Mouse (Mus musculus): ENCODE measurements at regions not wholly inside any gene's neighbourhood (a gene's known extent, or its start where the extent isn't known, plus 50 kb on each side); places are given as distances from the start of the nearest gene placed in this dataset.
A peak's percentile ranks its signal among the peaks of the same experiment; 100 is the strongest.
"Not testable (repeated sequence)": the region's sequence is repeated elsewhere in the genome, so short reads cannot be mapped to it uniquely, and the experiment has no call there.

DNA sequence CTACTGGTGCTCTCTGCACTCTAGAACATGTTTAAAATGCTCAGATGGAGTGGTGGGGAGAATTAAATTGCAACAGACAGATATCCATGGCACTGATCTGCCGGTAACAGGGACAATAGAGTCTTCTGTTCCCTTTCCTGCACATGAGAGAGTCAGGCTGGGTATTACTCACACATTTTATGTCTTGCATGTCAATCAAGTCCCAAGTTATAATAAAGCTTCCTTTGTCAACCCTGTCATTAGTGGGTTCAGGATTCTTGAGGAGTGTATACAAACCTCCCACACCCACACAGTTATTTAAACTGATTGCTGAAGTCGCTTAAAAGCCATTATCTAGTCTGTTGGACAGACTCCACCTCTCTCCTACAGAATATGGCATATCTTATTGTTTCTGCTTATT, 220.7 kb upstream of the Zfp703 start:
- DNase-seq, result no peak

DNA sequence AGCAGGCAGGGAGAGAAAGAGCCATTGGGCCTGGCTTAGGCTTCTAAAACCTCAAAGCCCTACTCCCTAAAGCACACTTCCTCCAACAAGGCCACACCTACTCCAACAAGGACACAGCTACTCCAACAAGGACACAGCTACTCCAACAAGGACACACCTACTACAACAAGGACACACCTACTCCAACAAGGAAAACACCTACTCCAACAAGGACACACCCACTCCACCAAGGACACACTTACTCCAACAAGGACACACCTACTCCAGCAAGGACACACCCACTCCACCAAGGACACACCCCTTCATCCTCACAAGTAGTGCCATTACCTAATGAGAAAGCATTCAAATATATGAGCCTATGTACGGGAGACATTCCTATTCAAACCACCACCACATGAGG, 216.4 kb upstream of the Zfp703 start:
- no peak for DNase-seq

DNA sequence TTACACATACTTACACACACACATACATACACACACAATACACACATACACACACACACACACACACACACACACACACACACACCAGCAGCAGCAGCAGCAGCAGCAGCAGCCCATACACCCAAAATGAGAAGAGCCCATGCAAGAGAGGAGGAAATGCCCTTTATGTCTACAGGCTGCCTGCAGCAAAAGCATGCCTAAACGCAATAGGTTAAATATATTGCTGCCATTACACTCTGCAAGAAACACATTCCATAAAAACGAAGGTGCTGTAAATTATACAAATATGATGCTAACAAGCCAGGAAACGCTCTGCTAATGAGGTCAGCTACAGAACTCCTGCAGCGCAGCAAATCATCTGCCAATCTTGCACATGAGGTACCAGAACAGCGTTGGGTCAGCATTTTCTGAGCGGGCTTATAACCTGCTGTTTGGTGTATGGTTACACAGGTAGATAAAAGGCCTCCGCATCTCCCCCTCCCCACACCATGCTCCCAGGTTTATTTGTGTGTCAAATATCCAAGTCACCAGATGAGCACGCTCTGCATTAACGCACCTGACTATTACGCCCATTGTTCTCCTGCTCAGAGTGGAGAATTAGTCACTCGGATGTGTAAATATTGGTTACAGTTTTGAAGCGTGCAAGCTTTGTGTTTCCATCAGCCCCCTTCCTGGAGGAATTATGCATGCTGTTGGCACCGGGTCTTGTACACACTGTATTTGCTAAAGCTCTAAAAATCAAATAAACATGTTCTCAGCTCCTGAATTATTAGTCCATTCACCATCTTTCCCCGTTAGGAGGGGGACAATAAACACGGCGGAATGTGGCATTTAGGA, 214.0 kb upstream of the Zfp703 start:
- no peak for DNase-seq

DNA sequence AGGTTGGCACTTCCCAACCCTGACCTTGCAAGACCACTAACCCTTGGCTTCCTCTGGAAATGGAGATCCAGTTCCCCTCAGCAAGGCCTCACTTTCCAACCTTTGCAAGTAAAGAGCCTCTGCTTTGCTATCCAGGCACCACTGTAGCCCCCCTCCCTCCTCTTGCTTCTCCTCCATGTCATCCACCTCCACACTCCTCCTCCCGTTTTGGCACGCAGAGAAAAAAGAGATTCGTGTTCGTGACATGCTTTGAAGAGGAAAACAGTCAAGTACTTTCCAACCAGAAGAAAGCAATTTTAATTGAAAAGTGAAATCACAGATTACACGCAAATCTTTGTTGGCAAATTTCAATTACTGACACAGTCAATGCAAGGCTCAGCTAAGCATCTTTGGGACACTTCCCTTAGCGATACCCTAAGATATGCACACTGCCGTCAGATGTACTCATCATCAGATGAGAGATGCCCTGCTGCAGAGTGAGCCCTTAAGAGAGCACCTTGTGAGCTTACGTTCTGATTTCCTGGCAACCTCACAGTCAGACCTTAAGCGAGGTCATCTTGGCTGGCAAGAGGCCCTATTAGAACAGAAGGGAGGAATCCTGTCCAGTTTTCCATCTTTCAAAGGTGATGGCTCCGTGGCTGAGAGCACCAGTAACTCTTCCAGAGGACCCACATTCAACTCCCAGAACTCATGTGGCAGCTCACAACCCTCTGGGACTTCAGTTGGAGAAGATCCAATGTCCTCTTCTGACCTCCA, 208.5 kb upstream of the Zfp703 start:
- peak; percentile 15 for DNase-seq

DNA sequence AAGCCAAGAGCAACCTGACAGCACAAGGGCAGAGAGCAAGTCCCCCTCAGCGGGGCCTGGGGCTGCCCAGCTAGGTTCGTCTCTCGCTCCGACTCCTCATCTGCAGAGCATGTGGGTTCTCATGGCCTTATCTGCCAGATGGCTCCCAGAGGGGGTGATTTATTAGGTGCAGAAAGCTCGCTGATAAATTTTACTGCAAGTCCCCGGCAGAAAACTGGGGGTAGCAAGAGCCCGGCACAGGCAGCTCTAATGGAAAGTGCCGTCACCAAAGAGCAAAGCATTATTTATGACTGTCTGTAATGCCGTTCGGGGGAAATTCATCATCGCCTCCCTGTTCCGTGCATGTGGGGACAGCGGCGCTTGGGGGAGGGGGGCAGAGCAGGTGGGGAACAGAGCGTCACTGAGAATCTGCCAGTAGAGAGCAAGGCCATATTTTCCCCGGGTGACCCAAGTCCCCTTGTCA, 206.7 kb upstream of the Zfp703 start:
- peak; percentile 47 for DNase-seq

DNA sequence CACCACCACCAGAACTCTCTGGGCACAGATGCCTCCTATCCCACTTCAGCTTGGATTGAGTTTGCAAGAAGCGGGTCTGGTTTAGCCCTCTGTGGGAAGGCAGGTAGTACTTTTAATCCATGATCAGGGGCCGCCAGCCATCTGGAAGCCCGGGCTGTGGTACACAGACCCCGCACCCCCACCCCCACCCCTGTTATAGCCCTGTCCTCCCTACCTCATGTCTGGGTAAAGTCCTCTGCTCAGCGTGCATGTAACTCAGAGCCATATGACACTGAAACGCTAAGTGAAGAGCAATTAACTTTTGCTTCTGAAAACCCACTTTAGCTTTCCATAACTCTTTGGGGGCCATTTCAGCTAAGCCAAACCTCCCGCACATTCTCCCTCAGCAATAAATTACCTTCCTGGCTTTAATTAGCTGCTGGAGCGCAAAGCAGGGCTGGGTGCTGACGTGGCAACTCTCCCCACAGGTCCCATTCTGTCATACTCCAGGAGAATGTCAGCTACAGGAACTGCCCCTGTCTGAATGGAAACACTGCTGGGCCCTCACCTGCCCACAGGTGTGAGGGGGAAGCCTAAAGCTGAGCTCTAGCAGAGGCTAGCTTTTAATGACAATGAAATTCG, 198.1 kb upstream of the Zfp703 start:
- DNase-seq, result no peak

DNA sequence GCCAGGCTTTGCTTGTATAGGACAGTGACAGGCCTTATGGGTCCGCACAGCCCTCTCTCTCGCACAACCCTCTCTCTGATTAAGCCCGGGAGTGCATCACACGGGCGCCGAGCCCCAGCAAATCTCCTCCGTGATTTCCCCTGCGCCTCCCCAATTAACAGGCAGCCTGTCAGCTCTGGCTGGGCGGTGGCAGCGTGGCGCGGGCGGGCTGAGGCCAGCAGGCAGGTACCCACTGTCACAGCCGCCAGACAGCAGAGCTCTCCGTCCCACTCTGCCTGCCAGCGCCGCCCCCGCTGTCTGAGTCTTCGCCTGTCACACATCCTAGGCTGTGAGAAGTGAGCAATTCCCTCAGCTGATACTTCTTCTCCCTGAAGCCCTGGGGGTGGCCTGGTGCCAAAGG, 196.6 kb upstream of the Zfp703 start:
- DNase-seq, result no peak

DNA sequence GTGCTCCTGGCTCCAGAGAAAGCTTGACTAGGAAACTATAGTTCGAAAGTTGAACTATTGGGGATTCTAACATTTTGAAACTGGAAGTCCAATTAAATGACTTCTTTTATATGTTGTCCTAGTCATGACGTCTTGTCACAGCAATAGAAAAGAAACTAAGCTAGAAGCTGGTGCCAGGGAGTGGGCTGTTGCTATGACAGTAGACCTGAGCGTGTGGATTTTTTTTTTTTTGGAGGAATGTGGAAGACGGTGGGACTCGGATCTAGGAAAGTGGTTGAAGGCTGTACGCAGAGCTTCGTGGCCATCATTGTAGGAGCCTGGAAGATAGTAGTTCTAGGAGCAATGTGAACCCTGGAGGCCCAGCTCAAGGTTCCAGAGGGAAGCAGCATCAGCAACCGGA, 194.2 kb upstream of the Zfp703 start:
- not testable (repeated sequence) for DNase-seq

DNA sequence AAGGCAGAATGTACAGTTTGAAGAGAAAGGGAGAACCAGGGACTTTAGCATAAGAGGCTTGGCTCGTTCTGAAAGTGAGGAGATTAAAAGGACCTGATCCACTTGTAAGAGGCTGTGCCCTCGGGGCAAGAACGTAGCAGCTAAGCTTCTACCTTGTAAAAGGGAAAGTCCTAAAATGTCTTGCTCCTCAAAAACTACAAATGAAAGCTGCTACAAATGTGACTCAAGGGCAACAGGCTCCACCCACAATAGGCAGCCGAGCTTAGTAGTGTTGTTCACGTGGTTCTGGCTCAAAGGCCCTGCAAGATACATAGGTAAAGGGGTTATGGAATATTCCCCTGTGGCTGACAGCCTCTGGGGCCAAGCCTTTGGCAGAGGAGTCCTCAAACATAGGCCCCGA, 192.7 kb upstream of the Zfp703 start:
- peak; percentile 30 for DNase-seq

DNA sequence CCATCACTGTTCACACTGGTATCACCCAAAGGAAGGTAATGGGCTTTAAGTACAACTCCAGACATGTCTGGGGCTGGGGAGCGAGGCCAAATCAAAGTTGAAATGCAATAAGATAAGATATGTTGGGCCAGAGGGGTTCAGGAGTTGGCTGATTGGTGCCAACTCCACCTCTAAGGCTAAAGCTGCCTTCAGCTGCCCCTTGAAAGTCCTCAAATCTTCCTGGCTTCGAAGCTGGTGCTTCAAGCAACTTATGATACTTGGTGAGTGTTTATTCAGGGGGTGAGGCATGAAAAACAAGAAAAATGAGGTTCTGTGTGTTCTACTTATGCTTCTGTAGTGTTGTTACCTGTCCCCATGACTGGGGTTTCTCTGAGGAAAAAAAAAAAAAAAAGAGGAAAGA, 185.3 kb upstream of the Zfp703 start:
- DNase-seq, result no peak

DNA sequence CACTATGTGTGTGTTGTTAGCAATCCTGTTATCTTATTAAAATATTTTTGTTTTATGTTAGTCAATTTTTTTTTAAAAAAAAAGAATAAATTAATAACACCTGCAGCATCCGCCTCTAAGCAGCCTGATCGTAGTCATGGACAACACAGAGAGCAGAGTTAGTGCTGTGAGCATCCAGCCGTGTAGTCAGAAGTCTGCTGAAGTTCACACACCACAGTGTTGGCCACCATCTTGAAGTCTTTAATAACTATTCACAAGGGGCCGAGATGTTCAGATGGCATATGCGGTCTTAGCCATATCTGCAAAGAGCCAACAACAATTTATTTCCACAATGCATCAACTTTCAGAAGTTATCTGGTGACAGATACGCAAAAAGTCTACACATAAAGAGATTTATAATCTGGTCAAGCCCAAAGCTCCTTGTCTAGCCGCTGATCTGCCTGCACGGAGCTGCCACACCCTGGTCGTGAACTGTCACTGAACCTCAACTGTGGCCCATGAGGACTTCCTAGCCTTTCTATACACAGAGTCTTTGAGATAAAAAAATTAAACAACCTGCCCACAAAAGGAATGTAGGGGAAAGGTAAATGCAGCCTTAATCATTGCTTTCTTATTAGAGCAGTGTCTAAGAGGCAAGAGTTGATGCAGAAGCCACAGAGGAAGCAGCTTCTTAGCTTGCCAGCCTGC, 183.4 kb upstream of the Zfp703 start:
- no peak for DNase-seq

DNA sequence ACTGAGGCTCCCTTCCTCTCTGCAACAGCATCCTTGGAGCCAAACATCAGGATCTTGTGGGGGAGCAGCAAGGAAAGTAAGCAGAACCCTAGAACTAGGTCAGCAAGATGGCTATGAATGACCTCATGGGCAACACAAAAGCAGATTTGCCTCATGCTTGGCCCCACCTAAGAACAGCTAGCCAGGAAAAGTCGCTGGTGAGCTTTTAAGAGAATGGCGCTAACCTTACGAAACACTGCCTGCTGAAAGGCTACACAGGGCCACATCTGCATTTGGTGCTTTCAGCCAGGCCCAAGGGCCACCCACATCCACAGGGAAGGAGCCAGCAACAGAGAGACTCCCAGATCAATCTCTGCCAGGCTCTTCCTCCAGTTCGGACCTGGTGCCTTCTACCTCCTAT, 182.7 kb upstream of the Zfp703 start:
- no peak for DNase-seq

DNA sequence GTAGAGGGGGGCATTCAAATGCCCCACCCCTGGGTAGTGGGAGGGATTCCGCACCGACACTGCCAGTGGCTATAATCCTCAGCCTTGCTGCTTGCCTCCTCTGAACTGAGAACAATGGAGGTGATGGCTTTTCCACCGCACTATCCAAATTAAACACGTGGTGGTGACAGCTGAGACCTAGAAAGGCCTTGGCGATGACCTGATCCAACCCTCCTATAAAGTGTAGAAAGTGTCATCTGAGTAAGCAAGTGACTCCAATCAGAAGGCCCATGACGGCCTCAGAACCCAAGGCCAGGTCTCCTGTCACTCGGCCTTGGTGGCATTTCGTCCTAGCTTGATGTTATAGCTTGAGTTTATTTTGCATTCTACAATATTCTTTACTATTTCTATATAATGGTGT, 181.5 kb upstream of the Zfp703 start:
- DNase-seq, result no peak

DNA sequence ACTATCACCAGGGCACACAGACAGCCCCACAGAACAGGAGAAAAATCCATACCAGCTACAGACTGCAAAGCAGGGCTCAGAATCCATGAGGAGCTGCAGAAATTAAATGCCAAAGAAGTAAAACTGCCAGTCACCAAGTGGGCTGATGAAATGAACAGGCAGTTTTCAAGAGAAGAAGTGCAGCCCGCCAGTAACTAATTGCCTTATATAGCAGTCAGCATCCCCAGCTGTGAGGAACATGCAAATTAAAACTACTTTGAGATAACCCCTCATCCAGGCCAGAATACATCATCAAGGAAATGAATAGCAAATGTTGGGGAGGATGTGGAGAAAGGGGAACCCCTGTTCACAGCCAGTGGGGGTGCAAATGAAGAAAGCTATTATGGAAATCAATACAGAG, 177.3 kb upstream of the Zfp703 start:
- DNase-seq, result no peak

DNA sequence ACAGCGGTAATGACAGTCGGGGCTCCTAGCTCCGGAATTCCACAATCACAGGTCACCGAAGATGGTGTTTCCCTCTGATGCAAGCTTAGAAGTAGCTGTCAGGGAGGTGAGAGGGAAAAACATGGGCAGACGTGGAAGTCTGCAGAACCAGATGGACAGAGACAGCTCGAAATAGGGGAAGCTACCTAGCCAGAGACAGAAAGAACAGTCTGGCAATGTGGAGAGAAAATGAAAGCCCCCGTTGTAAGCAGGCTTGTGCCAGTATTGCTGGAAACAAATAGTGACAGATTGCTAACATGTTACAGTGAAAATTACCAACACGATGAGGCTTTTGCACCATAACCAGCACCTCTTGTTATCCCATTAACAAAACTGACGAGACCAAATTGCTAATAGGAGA, 173.0 kb upstream of the Zfp703 start:
- no peak for DNase-seq

DNA sequence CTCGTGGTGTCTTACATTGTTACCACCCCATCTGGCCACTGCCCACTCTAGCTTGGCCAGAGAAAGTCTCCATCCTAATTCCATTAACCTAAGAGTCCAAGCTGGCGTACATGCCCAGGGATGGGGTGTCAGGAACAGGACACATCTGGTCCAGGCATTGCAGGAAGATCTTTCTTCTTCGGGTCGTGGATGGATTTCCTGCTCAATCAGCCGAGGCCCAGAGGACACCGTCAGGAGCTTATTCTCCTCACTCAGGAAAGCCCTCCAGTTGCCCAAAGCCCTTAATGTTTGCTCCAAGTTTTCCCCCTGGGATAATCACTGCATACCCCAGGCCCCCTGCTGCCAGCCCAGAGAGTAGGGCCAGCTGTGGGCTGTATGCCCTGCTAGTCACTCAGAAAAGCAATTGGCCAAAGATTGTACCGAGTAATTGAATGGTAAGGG, 172.2 kb upstream of the Zfp703 start:
- no peak for DNase-seq

DNA sequence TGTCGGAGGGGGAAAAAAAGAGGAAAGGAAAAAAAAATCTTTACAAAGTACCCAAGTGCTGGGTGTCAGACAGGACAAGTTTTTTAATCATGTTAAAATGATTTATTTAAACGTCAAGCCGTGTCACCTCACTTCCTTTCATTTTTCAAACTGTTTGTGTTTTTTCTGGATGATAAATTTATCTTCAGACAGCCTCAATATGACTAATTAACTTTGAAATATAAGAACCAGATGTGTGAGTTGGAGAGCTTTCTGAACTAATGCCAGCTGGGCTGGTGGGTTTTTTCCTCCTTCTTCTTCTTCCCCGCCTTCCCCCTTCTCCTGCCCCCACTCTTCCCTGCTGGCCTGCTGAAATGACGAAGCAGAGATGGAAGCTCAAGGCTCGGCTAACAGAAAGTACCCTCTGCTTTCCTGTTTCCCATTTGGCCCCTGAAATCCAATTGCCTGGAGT, 171.7 kb upstream of the Zfp703 start:
- DNase-seq, result no peak

DNA sequence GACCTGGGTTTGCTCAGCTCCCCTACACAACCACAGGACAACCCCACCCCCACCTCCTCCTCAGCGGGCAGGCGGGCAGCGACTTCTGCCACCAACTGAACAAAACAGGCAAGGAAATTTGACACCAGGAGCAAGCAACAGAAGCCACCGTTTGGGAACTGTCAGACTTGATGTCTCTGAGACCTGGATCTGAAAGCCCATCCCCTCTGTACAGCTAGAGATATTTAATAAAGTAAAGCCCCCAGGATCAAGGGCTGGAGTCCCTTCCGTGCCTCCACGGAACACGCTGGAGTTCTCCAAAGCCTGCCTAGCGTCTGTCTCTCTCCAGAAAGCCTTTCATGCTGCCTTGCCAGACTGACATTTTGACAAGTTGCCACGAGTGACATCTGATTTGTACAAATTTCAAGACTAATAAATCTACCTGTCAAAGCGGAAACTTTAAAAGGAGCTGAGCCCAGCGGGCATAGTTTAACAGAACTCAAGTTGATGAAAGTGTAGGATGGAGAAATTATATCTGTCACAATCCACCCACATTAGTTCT, 168.9 kb upstream of the Zfp703 start:
- no peak for DNase-seq

DNA sequence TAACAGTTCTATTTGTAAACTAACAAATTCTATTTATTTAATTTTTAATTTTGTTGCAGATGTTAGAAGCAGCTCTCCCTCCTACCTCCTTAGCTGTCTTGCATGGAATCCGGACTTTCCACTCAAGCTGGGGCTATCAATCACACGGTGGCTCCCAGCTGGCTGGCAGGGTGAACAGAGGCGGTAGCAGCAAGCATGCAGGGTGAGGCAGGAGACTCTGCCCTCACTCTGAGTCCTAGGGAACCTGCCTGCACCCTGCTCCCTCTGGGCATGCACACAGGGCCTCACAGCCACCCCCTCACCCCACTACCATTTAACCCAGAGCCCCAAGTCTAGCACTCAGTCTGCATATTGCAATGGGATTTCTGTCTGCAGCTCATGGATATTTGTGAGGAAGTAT, 168.4 kb upstream of the Zfp703 start:
- no peak for DNase-seq

DNA sequence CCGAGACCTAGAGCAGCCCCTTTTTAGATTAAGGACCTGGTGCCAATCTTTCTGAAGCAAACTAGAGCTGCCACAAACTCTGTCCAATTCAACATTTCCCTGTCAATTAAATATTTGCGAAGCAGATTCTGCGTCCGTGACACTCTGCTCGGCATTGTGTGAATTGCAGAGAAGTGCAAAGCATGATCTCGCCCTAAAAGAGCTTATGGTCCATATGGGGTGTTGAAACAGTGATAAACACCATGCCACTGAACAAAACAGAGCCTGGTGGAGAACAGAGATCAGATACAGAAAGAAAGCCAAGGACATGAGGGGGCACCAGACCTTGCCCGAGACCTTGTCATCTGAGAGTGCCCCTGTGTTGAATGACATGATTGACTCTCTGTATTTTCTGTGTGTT, 167.2 kb upstream of the Zfp703 start:
- DNase-seq, result no peak

DNA sequence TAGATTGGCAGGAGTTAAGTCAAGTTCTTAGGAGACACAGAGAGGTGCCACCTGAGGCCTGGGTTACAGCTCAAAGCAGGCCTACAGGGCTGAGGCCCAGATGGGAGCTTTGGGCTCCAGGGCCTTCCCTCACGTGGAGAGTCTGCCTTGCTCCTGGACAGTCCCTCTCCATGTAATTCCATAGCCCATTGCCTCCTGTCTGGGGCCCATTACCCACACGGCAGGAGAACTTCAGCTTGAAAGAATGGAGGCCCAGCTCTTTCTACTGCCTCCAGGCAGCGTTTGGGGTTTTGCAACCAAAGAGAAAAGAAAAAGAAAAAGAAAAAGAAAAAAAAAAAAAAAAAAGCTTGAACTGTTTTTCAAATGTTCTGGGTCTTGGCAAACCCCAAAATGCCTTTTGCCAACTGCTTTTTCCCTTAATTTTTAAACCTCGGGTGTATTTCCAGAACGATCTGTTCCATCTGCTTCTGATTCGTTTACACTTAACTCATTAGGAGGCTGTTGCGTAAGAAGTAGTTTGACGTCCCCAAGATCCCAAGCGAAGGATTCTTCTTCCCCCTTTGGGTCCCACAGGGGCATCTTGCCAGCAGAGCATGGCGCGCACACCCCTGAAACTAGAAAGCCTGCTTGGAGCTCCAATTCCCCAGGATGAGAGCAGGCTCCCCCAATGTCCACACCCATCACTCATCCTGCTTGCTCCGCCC, 165.4 kb upstream of the Zfp703 start:
- DNase-seq, result no peak

Data from adrenal gland, postnatal 10 days (tissue).